Mouse (Mus musculus): ENCODE measurements around the gene Trim8.

GRCm38 (mm10) chr19:46531071-46532030 lies 29.8 kb downstream of the Trim8 start:
- no peak for TF ChIP-seq CTCF (IDR thresholded peaks at IDR 0.05; ENCODE audit: low read depth)
- no peak for TF ChIP-seq EP300 (IDR thresholded peaks at IDR 0.05; ENCODE audit: low read depth)

All from liver, postnatal 0 days (tissue).